Mouse (Mus musculus) liver, embryonic 15.5 days (tissue): ENCODE measurements around the gene Gm19345. TPM values are rescaled to one million over a fixed set of nuclear protein-coding genes. Genes with fewer than 3 reads are reported as not detected.

ENCODE experiments used
- ATAC-seq: fragments of 200-750 bp; cut with Nextera tagmentation; 2 replicates; pipeline ENCODE4 v1.8.0; 2017; ENCODE audit warnings: moderate number of reproducible peaks, mild to moderate bottlenecking, moderate library complexity; ENCODE audit not compliant: insufficient read depth
- H3K27ac ChIP-seq: fragments of 300-500 bp; sonication (generic); replicated peaks from 2 replicates; pipeline ENCODE4 v1.5.1; 2015; ENCODE audit warnings: mild to moderate bottlenecking, inconsistent platforms
- H3K27me3 ChIP-seq: fragments of 300-500 bp; sonication (generic); 2 replicates; pipeline ENCODE4 v1.6.1; 2015; ENCODE audit warnings: mild to moderate bottlenecking, inconsistent platforms
- H3K36me3 ChIP-seq: fragments of 300-500 bp; sonication (generic); replicated peaks from 2 replicates; pipeline ENCODE4 v1.6.1; 2015; ENCODE audit warnings: moderate library complexity, mild to moderate bottlenecking, inconsistent platforms
- H3K4me1 ChIP-seq: fragments of 300-500 bp; sonication (generic); replicated peaks from 2 replicates; pipeline ENCODE4 v1.6.1; 2015; ENCODE audit warnings: inconsistent platforms
- H3K4me2 ChIP-seq: fragments of 300-500 bp; sonication (generic); 2 replicates; pipeline ENCODE4 v1.6.1; 2015; ENCODE audit warnings: moderate library complexity, mild to moderate bottlenecking, inconsistent platforms
- H3K4me3 ChIP-seq: fragments of 300-500 bp; sonication (generic); replicated peaks from 2 replicates; pipeline ENCODE4 v1.5.1; 2015; ENCODE audit warnings: mild to moderate bottlenecking, inconsistent platforms
- H3K9ac ChIP-seq: fragments of 300-500 bp; sonication (generic); 2 replicates; pipeline ENCODE4 v1.6.1; 2015; ENCODE audit warnings: moderate library complexity, mild to moderate bottlenecking, inconsistent platforms
- H3K9me3 ChIP-seq: fragments of 300-500 bp; sonication (generic); replicated peaks from 2 replicates; pipeline ENCODE4 v1.6.1; 2016; ENCODE audit warnings: inconsistent platforms
- WGBS: fragments of 180-500 bp; shearing (Covaris S2); methylation state at CpG from one replicate; pipeline ENCODE4 v1.1.7; 2015; ENCODE audit warnings: mixed read lengths; ENCODE audit not compliant: insufficient replicate concordance; 5-methylcytosine and 5-hydroxymethylcytosine counted together
- polyA plus RNA-seq: library from polyadenylated mRNA; unstranded; fragments of >200 nt; fragmentation: Nextera tagmentation; extraction: Ambion mirVana; gene quantifications from 2 replicates; pipeline ENCODE4 v1.2.1, GENCODE M21; 2015

Gene Gm19345
- polyA plus RNA-seq, 1 experiment from 2014 or later, result not detected

- Histone ChIP-seq H3K27ac (no peak overlapping the region), H3K4me1 (peaks cover 14% of the 10 kb centered on the region; the same call in 1 of the 2 replicates), H3K36me3 (no peaks in the 10 kb centered on the region), H3K4me2 (no peak overlapping the region), H3K27me3 (no peaks in the 10 kb centered on the region), H3K9me3 (no peaks in the 10 kb centered on the region), H3K9ac (no peak overlapping the region), H3K4me3 (no peak overlapping the region)
- 17% methylated on average over 5 of the region's 5 CpGs for WGBS
- no peak for ATAC-seq
Measured at GRCm38 (mm10) chr7:19871943-19872601, 20.3 kb downstream of the Gm19345 start.

GRCm38 (mm10) chr7:19875948-19876682 lies 24.3 kb downstream of the Gm19345 start:
- Histone ChIP-seq H3K9me3 (no peaks in the 10 kb centered on the region), H3K36me3 (no peaks in the 10 kb centered on the region), H3K4me1 (peaks cover 14% of the 10 kb centered on the region; the same call in 1 of the 2 replicates), H3K9ac (no peak overlapping the region), H3K4me2 (0 out of 2 replicates have a peak overlapping the region, but pooled peaks have one; percentile 7), H3K27me3 (no peaks in the 10 kb centered on the region), H3K4me3 (no peak overlapping the region), H3K27ac (no peak overlapping the region)
- peak; percentile 33; the same call in 1 of the 2 replicates for ATAC-seq
- WGBS, result 29% methylated on average over 13 of the region's 13 CpGs

- Histone ChIP-seq H3K9me3 (no peaks in the 10 kb centered on the region), H3K4me3 (no peak overlapping the region), H3K9ac (no peak overlapping the region), H3K27me3 (no peaks in the 10 kb centered on the region), H3K4me1 (0 out of 2 replicates have a peak, but pooled peaks cover 8% of the 10 kb centered on the region), H3K27ac (no peak overlapping the region), H3K4me2 (peak overlapping the region; percentile 7; the same call in 1 of the 2 replicates), H3K36me3 (no peaks in the 10 kb centered on the region)
- 20% methylated on average over 14 of the region's 14 CpGs for WGBS
- 0 out of 2 replicates have a peak, but pooled peaks have one; percentile 16 for ATAC-seq
Measured at GRCm38 (mm10) chr7:19876781-19877425, 25.1 kb downstream of the Gm19345 start.

GRCm38 (mm10) chr7:19880754-19881153 lies 29.0 kb downstream of the Gm19345 start:
- H3K4me2 ChIP-seq, result no peak overlapping the region
- ATAC-seq, result no peak
- H3K4me1 ChIP-seq, result 0 out of 2 replicates have a peak, but pooled peaks cover 6% of the 10 kb centered on the region
- no peaks in the 10 kb centered on the region for H3K9me3 ChIP-seq
- no peaks in the 10 kb centered on the region for H3K36me3 ChIP-seq
- WGBS, result 59% methylated on average over 8 of the region's 8 CpGs
- H3K27ac ChIP-seq, result no peak overlapping the region
- H3K27me3 ChIP-seq, result no peaks in the 10 kb centered on the region
- no peak overlapping the region for H3K9ac ChIP-seq
- no peak overlapping the region for H3K4me3 ChIP-seq

GRCm38 (mm10) chr7:19887849-19888248 lies 36.0 kb downstream of the Gm19345 start, which contains the start of gene Ceacam19:
Gene Ceacam19, minus strand, starts transcription at chr7:19887965.
- no peaks in the 10 kb centered on the region for H3K36me3 ChIP-seq
- H3K9me3 ChIP-seq, result no peaks in the 10 kb centered on the region
- 37% methylated on average over 7 of the region's 7 CpGs for WGBS
- H3K27ac ChIP-seq, result no peak within 1 kb of the TSS
- no peak for ATAC-seq
- H3K27me3 ChIP-seq, result no peaks in the 10 kb centered on the region
- H3K9ac ChIP-seq, result no peak within 1 kb of the TSS
- H3K4me3 ChIP-seq, result no peak within 1 kb of the TSS
- H3K4me1 ChIP-seq, result no peaks in the 10 kb centered on the region
- no peak within 1 kb of the TSS for H3K4me2 ChIP-seq

GRCm38 (mm10) chr7:19889881-19890280 lies 38.1 kb downstream of the Gm19345 start:
- H3K27ac ChIP-seq, result no peak overlapping the region
- no peaks in the 10 kb centered on the region for H3K9me3 ChIP-seq
- H3K27me3 ChIP-seq, result no peaks in the 10 kb centered on the region
- whole genome bisulfite sequencing, result 25% methylated on average over 8 of the region's 8 CpGs
- H3K4me3 ChIP-seq, result no peak overlapping the region
- no peak overlapping the region for H3K4me2 ChIP-seq
- no peaks in the 10 kb centered on the region for H3K4me1 ChIP-seq
- H3K36me3 ChIP-seq, result no peaks in the 10 kb centered on the region
- no peak for ATAC-seq
- H3K9ac ChIP-seq, result no peak overlapping the region

Other genes with a start within 250 kb of the Gm19345 start
- 12.2 and 13.4 TPM in 2 replicates for gene Clasrp, start 247.5 kb upstream of the Gm19345 start, polyA plus RNA-seq
- gene Relb, start 222.6 kb upstream of the Gm19345 start, polyA plus RNA-seq, result 1.7 TPM in 2 replicates
- gene Clptm1, start 187.0 kb upstream of the Gm19345 start, polyA plus RNA-seq, result 48.3 and 48.8 TPM in 2 replicates
- 1,160 and 1,332 TPM in 2 replicates for gene Apoc2, start 174.1 kb upstream of the Gm19345 start, polyA plus RNA-seq
- 22.2 and 29.1 TPM in 2 replicates for gene Gm44805, start 170.6 kb upstream of the Gm19345 start, polyA plus RNA-seq
- 273 and 372 TPM in 2 replicates for gene Apoc4, start 170.5 kb upstream of the Gm19345 start, polyA plus RNA-seq
- 609 and 611 TPM in 2 replicates for gene Apoc1, start 159.3 kb upstream of the Gm19345 start, polyA plus RNA-seq
- 2,704 and 3,478 TPM in 2 replicates for gene Apoe, start 152.8 kb upstream of the Gm19345 start, polyA plus RNA-seq
- gene Tomm40, start 136.6 kb upstream of the Gm19345 start, polyA plus RNA-seq, result 87.2 and 91.8 TPM in 2 replicates
- gene Nectin2, start 101.5 kb upstream of the Gm19345 start, polyA plus RNA-seq, result 15.2 and 19.5 TPM in 2 replicates
- gene Bcam, start 81.0 kb upstream of the Gm19345 start, polyA plus RNA-seq, result 10.3 and 11.3 TPM in 2 replicates
- 3.5 and 3.8 TPM in 2 replicates for gene Cblc, start 55.2 kb upstream of the Gm19345 start, polyA plus RNA-seq
- 4.7 and 5.3 TPM in 2 replicates for gene Bcl3, start 29.2 kb upstream of the Gm19345 start, polyA plus RNA-seq
- gene Ceacam16, start 9.3 kb downstream of the Gm19345 start, polyA plus RNA-seq, result not detected in 2 replicates
- gene Ceacam19, start 36.0 kb downstream of the Gm19345 start, polyA plus RNA-seq, result not detected in 2 replicates
- gene Pvr, start 69.2 kb downstream of the Gm19345 start, polyA plus RNA-seq, result 2.8 and 3.4 TPM in 2 replicates
- 0.17 and 0.23 TPM in 2 replicates for gene Igsf23, start 98.8 kb downstream of the Gm19345 start, polyA plus RNA-seq
- gene Ceacam20, start 113.4 kb downstream of the Gm19345 start, polyA plus RNA-seq, result not detected in 2 replicates
- gene Nlrp9b, start 139.5 kb downstream of the Gm19345 start, polyA plus RNA-seq, result not detected in 2 replicates
- not detected in 2 replicates for gene Vmn1r91, start 247.7 kb downstream of the Gm19345 start, polyA plus RNA-seq